Mouse (Mus musculus) adrenal gland, adult 2 months (tissue): ENCODE results near the gene Cars. TPM values are rescaled to one million over a fixed set of nuclear protein-coding genes. Genes with fewer than 3 reads are reported as not detected.
"Not testable (repeated sequence)": the region's sequence is repeated elsewhere in the genome, so short reads cannot be mapped to it uniquely, and the experiment has no call there.

ENCODE experiments used
- DNase-seq: peaks from one replicate; pipeline ENCODE4 v3.0.0; 2021
- polyA plus RNA-seq: library from polyadenylated mRNA; depleted of rRNA; stranded (reverse); fragments of >200 nt; gene quantifications from 2 replicates; pipeline ENCODE4 v1.2.3, GENCODE M21; 2012
- total RNA-seq, 2 experiments: library from RNA; stranded (reverse); gene quantifications; 2 replicates each; pipeline ENCODE4 v1.2.3; 2021

Cars gene
- total and polyA plus RNA-seq, 3 experiments = 10.5 to 51.3 (median 42.9) TPM

- no peak for DNase-seq
Observed at GRCm38 (mm10) chr7:143587586-143587985, 12.3 kb downstream of the Cars start.

GRCm38 (mm10) chr7:143583956-143584355, 15.9 kb downstream of the Cars start:
- peak; percentile 75 for DNase-seq

GRCm38 (mm10) chr7:143583025-143583424, 16.9 kb downstream of the Cars start:
- DNase-seq = no peak

- DNase-seq = no peak
Observed at GRCm38 (mm10) chr7:143575751-143576150, 24.1 kb downstream of the Cars start.

GRCm38 (mm10) chr7:143565648-143566039, 34.2 kb downstream of the Cars start:
- DNase-seq = no peak

- no peak for DNase-seq
Observed at GRCm38 (mm10) chr7:143565015-143565647, 34.8 kb downstream of the Cars start.

- no peak for DNase-seq
Observed at GRCm38 (mm10) chr7:143563787-143564186, 36.1 kb downstream of the Cars start.

GRCm38 (mm10) chr7:143557616-143558015, 42.3 kb downstream of the Cars start:
- no peak for DNase-seq

- peak; percentile 54 for DNase-seq
Observed at GRCm38 (mm10) chr7:143556964-143557610, 42.8 kb downstream of the Cars start.

- no peak for DNase-seq
Observed at GRCm38 (mm10) chr7:143549588-143550220, 50.2 kb downstream of the Cars start.

GRCm38 (mm10) chr7:143548976-143549457, 50.9 kb downstream of the Cars start, which contains the start of gene Nap1l4:
Nap1l4 (minus strand) TSS chr7:143549106.
- peak; percentile 100 for DNase-seq

- DNase-seq = no peak
Observed at GRCm38 (mm10) chr7:143548231-143548961, 51.5 kb downstream of the Cars start.

GRCm38 (mm10) chr7:143546554-143546953, 53.3 kb downstream of the Cars start:
- DNase-seq = peak; percentile 11

- DNase-seq = no peak
Observed at GRCm38 (mm10) chr7:143544368-143544767, 55.5 kb downstream of the Cars start.

- no peak for DNase-seq
Observed at GRCm38 (mm10) chr7:143538671-143539070, 61.2 kb downstream of the Cars start.

GRCm38 (mm10) chr7:143538229-143538628, 61.7 kb downstream of the Cars start:
- not testable (repeated sequence) for DNase-seq

GRCm38 (mm10) chr7:143536251-143536650, 63.6 kb downstream of the Cars start:
- no peak for DNase-seq

GRCm38 (mm10) chr7:143533284-143533683, 66.6 kb downstream of the Cars start:
- DNase-seq = no peak

GRCm38 (mm10) chr7:143532410-143532809, 67.5 kb downstream of the Cars start:
- DNase-seq = no peak

- no peak for DNase-seq
Observed at GRCm38 (mm10) chr7:143519333-143519732, 80.6 kb downstream of the Cars start.

GRCm38 (mm10) chr7:143514416-143514768, 85.5 kb downstream of the Cars start:
- no peak for DNase-seq

GRCm38 (mm10) chr7:143513763-143514415, 86.0 kb downstream of the Cars start:
- no peak for DNase-seq
